Mouse (Mus musculus) spleen, adult 18-20 months (tissue): ENCODE data around the gene Rnf130.
"Not testable (repeated sequence)": the region's sequence is repeated elsewhere in the genome, so short reads cannot be mapped to it uniquely, and the experiment has no call there.

ENCODE experiments used
- DNase-seq, 2 experiments: peaks; one replicate each; pipeline ENCODE4 v3.0.0; 2022; ENCODE audit warnings: mixed read lengths in 2 of 2

Gene Rnf130

GRCm38 (mm10) chr11:50089840-50090239, 64.7 kb downstream of the Rnf130 start:
- DNase-seq: no peak

- no peak for DNase-seq
Observed at GRCm38 (mm10) chr11:50090982-50091675, 66.0 kb downstream of the Rnf130 start.

GRCm38 (mm10) chr11:50091681-50092080, 66.5 kb downstream of the Rnf130 start:
- no peak for DNase-seq

GRCm38 (mm10) chr11:50095661-50096060, 70.5 kb downstream of the Rnf130 start:
- no peak for DNase-seq

- no peak for DNase-seq
Observed at GRCm38 (mm10) chr11:50097091-50097490, 71.9 kb downstream of the Rnf130 start.

GRCm38 (mm10) chr11:50098961-50099481, 73.9 kb downstream of the Rnf130 start:
- no peak for DNase-seq

- DNase-seq: no peak
Observed at GRCm38 (mm10) chr11:50099692-50100091, 74.5 kb downstream of the Rnf130 start.

- no peak for DNase-seq
Observed at GRCm38 (mm10) chr11:50100548-50101307, 75.6 kb downstream of the Rnf130 start.

GRCm38 (mm10) chr11:50101962-50102361, 76.8 kb downstream of the Rnf130 start:
- not testable (repeated sequence) for DNase-seq

- DNase-seq: no peak
Observed at GRCm38 (mm10) chr11:50104016-50104415, 78.9 kb downstream of the Rnf130 start.

GRCm38 (mm10) chr11:50105237-50105636, 80.1 kb downstream of the Rnf130 start:
- no peak for DNase-seq

- DNase-seq: no peak
Observed at GRCm38 (mm10) chr11:50106024-50106423, 80.9 kb downstream of the Rnf130 start.

- DNase-seq: no peak
Observed at GRCm38 (mm10) chr11:50108823-50109244, 83.7 kb downstream of the Rnf130 start.

GRCm38 (mm10) chr11:50114329-50114728, 89.2 kb downstream of the Rnf130 start:
- peak; percentile 62 to 86 for DNase-seq

- no peak for DNase-seq
Observed at GRCm38 (mm10) chr11:50122631-50123081, 97.5 kb downstream of the Rnf130 start.

GRCm38 (mm10) chr11:50127781-50128180, 102.6 kb downstream of the Rnf130 start:
- no peak for DNase-seq

- peak; percentile 82 to 87 for DNase-seq
Observed at GRCm38 (mm10) chr11:50130811-50131766, 105.9 kb downstream of the Rnf130 start, which contains the start of gene Tbc1d9b. Gene Tbc1d9b, plus strand, starts transcription at chr11:50131396.

- peak in 1 of 2 experiments; percentile 15 for DNase-seq
Observed at GRCm38 (mm10) chr11:50131801-50132201, 106.7 kb downstream of the Rnf130 start.

- no peak for DNase-seq
Observed at GRCm38 (mm10) chr11:50132265-50132664, 107.1 kb downstream of the Rnf130 start.

GRCm38 (mm10) chr11:50134136-50134859, 109.2 kb downstream of the Rnf130 start:
- no peak for DNase-seq

GRCm38 (mm10) chr11:50138206-50138822, 113.2 kb downstream of the Rnf130 start:
- no peak for DNase-seq
